Mouse (Mus musculus): Measurements from ENCODE around the gene Sdr39u1. TPM values are rescaled to one million over a fixed set of nuclear protein-coding genes. Genes with fewer than 3 reads are reported as not detected.

Gene Sdr39u1
- total RNA-seq, 2 experiments from 2014 or later: 80.5 to 87.8 TPM

DNA sequence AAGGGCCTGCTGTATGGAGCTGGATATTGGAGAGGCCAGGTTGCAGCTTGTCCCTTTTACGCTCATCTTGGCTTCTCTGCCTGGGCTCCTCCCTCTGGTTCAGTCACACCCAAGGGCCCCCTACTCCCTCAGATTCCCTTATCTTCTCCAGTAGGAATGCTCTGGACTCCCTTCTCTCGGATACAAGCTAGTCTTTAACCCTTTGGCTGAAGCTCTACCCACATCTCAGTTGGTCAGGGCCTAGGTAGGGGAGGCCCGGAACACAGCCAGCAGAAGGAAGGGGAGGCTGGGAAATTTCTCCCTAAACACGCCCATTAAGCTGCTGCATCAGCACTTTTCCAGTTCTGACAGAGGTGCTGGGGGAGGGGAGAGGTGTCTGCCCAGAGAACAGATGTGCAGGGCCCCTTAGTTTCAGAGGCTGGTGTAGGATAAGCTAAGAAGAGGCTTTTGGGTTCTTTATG, 45.0 kb downstream of the Sdr39u1 start:
- DNase-seq (ENCODE audit: low spot score in 2 of 2): peak in 1 of 2 experiments; percentile 33

DNA sequence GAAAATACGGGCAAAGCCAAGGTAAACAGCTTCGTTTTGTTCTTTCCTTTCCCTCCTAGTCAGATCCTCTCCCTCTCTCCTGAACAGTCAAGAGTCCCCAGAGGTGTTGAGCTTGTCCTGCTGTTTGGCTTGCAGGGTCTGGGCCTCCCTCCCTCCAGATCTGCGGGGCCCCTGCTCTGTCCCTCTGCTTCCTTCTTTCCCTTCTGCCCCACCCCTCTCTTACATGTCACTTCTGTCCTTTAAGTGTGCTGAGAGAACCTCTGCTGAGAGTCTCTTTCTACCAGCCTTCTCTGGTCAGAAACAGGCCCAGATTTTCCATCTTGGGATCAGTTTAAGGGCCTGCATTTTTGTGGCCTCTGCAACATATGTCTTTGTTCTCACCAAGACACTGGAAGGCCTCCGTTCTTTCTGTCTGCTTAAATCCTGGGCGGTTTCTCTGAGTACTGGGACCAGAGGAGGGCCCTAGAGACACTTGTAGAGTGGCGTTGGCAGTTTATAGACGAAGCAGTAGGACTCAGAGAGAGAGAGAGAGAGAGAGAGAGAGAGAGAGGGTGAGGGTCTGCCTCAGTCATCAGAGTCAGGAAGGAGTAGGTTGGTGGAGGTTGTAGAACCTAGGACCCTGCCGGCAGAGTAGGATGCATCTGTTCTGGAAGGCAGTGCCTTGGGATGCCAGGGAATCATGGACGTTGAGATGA, 45.5 kb downstream of the Sdr39u1 start:
- DNase-seq (ENCODE audit: low spot score in 2 of 2): no peak

DNA sequence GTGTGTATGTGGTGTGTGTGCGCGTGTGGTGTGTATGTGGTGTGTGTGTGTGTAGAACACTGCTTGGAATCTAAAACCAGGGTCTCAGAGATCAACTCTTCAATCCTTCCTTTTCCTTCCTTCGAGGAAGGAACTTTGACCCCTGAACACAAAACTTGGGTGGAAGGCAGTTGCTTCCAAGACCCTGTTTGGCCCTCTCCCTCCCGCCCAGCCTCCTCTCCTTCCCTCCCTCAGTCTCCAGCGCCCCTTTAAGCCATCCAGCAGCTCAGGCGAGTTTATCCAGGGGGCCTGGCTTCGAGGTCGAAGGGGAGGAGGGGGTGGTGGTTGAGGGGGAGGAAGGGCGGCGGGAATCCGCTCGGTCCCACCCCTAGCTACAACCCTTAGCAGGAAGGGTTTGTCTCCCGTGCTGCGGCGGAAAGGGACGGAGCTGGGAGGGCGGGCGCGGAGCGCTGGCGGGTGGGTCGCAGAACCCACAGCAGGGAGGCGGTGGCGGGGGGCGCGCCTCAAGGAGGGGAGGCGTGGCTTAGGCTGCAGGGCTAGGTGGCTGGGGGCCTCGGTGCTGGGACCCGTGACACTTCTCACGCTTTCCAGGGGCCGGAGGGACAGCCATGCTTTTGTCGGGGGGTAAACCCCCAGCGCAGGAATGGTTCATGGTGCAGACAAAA, 46.3 kb downstream of the Sdr39u1 start, which contains the start of gene Nynrin:
Gene Nynrin (plus strand): TSS at position 390 of the 665 bp plus-strand sequence.
- peak; percentile 56 to 70 for DNase-seq (ENCODE audit: low spot score in 2 of 2)

DNA sequence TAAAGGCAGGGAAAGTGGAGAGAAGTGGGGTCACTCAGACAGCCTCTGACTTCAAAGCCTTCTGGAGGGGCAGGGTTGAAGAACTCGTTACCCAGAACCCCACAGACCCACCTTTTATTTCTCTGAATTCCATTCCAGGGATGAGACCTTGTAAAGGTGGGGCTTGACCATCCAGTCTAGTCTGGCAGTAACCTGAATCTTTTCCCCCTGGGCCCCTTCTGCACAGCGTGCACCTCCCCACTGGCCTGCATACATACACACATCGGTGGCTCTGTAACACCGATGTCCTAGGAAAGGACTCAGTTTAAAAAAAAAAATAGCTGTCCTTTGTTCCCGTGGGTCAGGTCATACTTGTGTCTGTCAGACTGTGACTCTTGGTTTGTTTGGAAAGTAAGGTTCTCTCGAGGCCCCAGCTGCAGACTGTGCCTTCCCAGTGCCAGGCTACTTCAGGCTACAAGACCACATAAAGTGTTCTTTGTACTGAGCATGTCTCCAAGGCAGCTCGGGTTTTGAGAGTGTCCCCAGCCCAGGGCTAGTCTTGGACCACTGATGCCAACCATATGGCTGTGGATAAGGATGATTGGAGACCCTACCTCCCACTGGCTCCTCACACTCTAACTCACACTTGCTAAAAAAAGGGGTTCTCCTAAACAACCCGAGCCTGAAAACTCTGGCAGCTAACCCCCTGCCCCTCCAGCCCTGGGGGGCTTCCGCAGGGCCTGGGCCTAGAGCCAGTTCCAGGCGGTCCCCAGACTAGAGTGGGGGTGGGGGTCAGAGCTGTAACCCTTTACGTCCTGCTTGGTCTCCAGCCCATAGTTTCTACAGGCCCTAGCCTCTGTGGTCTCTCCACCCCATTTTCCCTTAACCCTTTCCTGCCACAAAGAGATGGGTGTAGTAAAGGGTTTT, 47.2 kb downstream of the Sdr39u1 start:
- peak; percentile 51 to 65 for DNase-seq (ENCODE audit: low spot score in 2 of 2)

DNA sequence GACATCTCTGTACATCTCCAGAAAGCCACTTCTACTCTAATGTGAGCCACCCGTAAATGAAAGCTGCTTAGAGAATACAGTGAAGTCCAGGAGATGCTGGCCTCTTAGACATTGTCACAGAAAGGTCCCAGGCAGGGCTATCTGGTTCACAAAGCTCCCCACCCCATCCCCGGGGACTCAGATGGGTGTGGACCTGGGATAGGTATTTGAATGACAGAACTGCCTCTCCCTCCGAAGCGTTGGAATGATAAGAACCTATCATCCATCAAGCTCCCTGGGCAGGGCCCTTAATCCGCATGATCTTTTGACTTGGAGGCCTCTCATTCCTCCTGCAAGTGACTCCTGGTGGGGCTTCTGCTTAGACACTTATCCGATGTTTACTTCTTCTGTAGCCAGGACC, 49.2 kb downstream of the Sdr39u1 start:
- DNase-seq (ENCODE audit: low spot score in 2 of 2): no peak

Other genes with a start within 250 kb of the Sdr39u1 start
- gene Mdp1, start 239.8 kb downstream of the Sdr39u1 start, total RNA-seq (2021): 10 to 100 TPM; 47.8 to 50.0 TPM
- 10 to 100 TPM; 29.1 TPM for gene Gmpr2, start 228.4 kb downstream of the Sdr39u1 start, total RNA-seq (2021)
- gene Nedd8, start 228.2 kb downstream of the Sdr39u1 start, total RNA-seq (2021): 100 to 1,000 TPM; 320 to 339 TPM
- gene Tinf2, start 218.5 kb downstream of the Sdr39u1 start, total RNA-seq (2021): 10 to 100 TPM; 18.4 to 23.9 TPM
- under 1 TPM; 0.16 to 0.18 TPM for gene Tgm1, start 186.4 kb downstream of the Sdr39u1 start, total RNA-seq (2021)
- gene Rabggta, start 178.0 kb downstream of the Sdr39u1 start, total RNA-seq (2021): 10 to 100 TPM; 42.0 to 54.1 TPM
- 100 to 1,000 TPM; 103 to 110 TPM for gene Dhrs1, start 154.6 kb downstream of the Sdr39u1 start, total RNA-seq (2021)
- gene Nop9, start 154.6 kb downstream of the Sdr39u1 start, total RNA-seq (2021): 10 to 100 TPM; 16.4 to 17.1 TPM
- under 1 TPM; 0.47 to 0.89 TPM for gene Cideb, start 141.8 kb downstream of the Sdr39u1 start, total RNA-seq (2021)
- under 1 TPM; 0.45 to 0.64 TPM for gene Ltb4r2, start 138.9 kb downstream of the Sdr39u1 start, total RNA-seq (2021)
- gene Ltb4r1, start 134.3 kb downstream of the Sdr39u1 start, total RNA-seq (2021): under 1 TPM; 0.62 to 0.69 TPM
- 1 to 10 TPM; 6.7 to 9.0 TPM for gene Adcy4, start 116.2 kb downstream of the Sdr39u1 start, total RNA-seq (2021)
- gene Ripk3, start 111.4 kb downstream of the Sdr39u1 start, total RNA-seq (2021): 1 to 10 TPM in 1 of 2 experiments, under 1 TPM in 1; 0.78 to 2.2 TPM
- gene Nfatc4, start 77.1 kb downstream of the Sdr39u1 start, total RNA-seq (2021): 1 to 10 TPM; 3.9 to 5.8 TPM
- gene Nynrin, start 46.3 kb downstream of the Sdr39u1 start, total RNA-seq (2021): 10 to 100 TPM; 17.0 to 17.3 TPM
- gene Cbln3, start 15.9 kb downstream of the Sdr39u1 start, total RNA-seq (2021): 1 to 10 TPM in 1 of 2 experiments, under 1 TPM in 1; 0.62 to 1.0 TPM
- gene Khnyn, start 15.3 kb downstream of the Sdr39u1 start, total RNA-seq (2021): 10 to 100 TPM; 11.8 to 13.4 TPM
- under 1 TPM in 1 of 2 experiments, not detected in 1; 0.34 TPM for gene Cma1, start 44.4 kb upstream of the Sdr39u1 start, total RNA-seq (2021)
- not detected for gene Cma2, start 50.7 kb upstream of the Sdr39u1 start, total RNA-seq (2021)
- gene Mcpt1, start 117.7 kb upstream of the Sdr39u1 start, total RNA-seq (2021): not detected
- not detected for gene Mcpt9, start 130.2 kb upstream of the Sdr39u1 start, total RNA-seq (2021)
- gene Mcpt2, start 141.7 kb upstream of the Sdr39u1 start, total RNA-seq (2021): not detected
- not detected for gene Mcpt4, start 162.0 kb upstream of the Sdr39u1 start, total RNA-seq (2021)
- not detected for gene Mcpt8, start 185.0 kb upstream of the Sdr39u1 start, total RNA-seq (2021)
- not detected for gene Ctsg, start 202.3 kb upstream of the Sdr39u1 start, total RNA-seq (2021)
- gene Gzme, start 220.3 kb upstream of the Sdr39u1 start, total RNA-seq (2021): not detected
- gene Gzmd, start 232.3 kb upstream of the Sdr39u1 start, total RNA-seq (2021): not detected